Mouse (Mus musculus): ENCODE results near the gene Trmt1.

Trmt1 gene

GRCm38 (mm10) chr8:84735597-84735996 is 49.5 kb downstream of the Trmt1 start:
- DNase-seq = no peak

DNA sequence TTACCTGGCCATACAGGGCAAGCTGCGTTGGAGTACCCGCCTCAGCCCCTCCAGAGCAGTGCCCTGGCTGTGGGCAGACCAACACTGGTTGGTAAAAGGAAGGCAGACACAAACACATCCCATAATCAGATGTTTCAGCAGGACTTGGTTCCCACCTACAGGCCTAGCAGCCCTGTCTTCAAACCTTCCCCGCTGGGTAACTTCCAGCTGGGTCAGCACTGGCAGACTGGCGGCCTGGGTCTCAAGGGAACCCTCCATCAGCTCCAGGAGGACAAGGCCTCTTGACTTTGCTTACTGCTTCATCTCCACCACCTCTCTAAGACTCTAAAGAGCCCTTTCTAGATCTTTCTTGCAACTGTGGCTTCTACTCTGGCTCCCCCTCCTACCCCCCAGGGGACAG is 50.4 kb downstream of the Trmt1 start:
- no peak for DNase-seq

GRCm38 (mm10) chr8:84737608-84738007 is 51.5 kb downstream of the Trmt1 start:
- DNase-seq = peak; percentile 79

GRCm38 (mm10) chr8:84738266-84738665 is 52.2 kb downstream of the Trmt1 start:
- no peak for DNase-seq

DNA sequence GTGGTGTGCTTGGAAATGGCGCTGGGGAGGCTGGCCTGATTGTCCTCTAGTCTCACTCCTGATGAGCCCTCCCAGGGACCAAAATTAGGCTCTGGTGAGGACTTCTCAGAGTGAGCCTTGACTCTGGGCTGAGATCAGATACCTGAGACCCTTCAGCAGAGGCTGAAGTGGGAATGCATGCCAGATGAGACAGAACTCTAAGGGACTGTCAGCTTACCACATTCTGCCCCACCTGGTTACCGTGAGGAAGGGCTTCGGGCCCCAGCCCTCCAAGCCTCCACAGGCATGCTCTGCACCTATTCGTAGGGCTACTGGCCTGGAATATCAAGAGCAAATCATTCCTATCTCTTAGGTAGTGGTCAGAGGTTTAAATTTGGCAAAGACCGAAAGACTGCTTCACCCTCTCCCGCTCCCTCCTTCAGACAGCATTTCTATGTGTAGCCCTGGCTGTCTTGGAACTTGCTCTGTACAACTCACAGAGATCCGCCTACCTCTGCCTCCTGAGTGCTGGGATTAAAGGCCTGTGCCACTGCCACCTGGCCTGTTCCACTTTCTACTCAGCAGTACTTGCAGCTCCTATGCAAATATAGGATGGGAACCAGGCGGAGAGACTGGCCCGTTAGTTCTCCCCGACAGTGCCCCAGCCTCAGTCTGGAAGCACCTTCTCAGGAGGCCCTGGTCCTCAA is 52.8 kb downstream of the Trmt1 start:
- no peak for DNase-seq

DNA sequence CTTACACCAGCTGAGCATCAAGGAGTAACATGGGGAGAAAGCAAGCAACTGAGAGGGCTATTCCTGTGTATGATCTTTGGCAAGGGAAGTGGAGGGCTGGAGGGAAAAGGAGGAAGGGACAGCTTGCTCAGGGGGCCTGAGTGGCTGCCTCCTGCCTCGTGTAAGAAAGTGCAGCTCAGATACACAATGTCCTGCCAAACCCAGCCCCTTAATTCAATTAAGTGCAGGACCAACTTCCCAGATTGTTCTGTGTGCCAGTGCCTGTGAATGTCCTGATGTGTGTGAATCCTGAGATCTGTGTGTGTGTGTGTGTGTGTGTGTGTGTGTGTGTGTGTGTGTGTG is 53.3 kb downstream of the Trmt1 start:
- no peak for DNase-seq

DNA sequence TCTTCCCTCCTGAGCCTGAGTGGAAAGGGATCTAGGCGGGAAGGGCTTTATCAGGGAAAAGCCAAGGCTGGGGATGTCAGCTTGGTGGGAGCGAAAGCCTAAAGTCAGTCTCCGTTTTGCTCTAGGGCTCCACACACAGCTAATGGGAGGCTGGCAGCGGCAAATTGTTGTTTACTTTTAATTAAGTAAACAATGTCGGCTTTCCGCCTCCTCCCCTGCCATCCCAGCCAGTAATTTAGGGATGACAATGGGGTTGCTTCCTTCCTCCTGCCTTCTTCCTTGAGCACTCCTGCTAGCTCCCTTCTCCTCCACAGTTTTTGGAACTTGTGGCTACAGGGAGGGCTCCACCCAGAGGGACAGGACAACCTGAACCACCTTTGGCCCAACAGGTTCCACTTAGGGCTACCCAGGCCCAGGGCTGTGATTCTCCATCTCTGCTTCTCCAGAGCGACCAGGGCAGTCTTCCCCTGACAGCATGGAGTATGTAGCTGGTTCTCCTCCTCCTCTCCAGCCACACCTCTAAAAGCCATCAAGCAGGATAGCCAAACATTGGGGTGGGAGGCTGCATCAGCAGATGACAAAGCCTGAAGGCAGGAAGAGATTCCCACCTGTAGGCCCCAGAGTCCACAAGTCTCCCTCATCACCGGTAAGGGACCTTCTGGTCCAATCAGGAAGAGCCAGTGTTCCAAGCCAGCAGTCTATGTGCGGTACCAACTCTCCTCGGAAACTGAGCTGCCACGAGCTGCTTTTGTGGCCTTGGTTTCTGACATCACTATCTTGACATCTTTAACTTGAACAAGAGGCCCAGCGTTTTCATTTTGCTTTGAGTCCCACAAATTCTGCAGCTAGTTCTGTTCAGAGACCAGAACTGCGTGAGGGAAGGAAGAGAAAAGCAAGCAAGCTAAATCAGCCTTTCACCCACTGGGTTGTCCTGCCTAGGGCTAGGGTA is 55.1 kb downstream of the Trmt1 start:
- DNase-seq = no peak

GRCm38 (mm10) chr8:84742171-84743053 is 56.3 kb downstream of the Trmt1 start:
- no peak for DNase-seq

GRCm38 (mm10) chr8:84743054-84743415 is 56.9 kb downstream of the Trmt1 start:
- DNase-seq = no peak

DNA sequence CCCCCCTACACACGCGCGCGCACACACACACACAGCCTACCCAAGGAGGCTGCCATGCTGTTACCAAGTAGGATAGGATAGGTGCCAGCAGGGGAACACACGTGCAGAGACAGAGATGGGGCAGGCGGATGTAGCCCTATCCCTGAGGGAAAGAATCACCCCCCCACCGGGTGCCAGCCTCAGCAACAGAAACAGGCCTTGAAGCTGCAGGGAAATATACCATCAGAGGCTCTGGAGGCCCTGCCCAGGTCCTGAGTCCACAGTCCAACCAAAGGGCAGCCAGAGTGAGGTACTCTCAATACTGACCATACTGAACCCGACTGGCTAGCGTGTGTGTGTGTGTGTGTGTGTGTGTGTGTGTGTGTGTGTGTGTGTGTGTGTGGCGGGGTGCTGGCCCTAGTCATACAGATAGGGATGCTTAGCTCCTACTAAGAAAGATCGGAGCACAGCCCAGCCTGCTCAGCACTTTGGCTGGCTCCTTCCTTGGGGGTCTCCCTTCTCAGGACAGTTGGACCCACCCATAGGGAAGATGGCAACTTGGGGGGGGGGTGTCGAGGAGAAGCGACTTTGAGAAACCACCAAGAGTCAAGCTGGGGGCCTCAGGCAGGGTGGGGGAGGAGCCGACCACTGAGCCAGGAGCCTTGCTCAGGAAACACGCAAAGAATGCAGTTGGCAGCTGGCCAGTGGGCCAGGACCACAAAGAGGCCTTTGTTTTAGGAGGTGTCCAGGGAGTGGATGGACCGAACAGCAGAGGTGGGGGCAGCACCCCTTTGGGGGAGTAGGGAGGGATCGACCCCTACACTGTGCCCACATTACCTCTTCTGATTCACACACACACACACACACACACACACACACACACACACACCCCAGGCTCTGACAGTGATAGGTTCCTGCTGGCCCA is 57.7 kb downstream of the Trmt1 start:
- peak; percentile 73 for DNase-seq

DNA sequence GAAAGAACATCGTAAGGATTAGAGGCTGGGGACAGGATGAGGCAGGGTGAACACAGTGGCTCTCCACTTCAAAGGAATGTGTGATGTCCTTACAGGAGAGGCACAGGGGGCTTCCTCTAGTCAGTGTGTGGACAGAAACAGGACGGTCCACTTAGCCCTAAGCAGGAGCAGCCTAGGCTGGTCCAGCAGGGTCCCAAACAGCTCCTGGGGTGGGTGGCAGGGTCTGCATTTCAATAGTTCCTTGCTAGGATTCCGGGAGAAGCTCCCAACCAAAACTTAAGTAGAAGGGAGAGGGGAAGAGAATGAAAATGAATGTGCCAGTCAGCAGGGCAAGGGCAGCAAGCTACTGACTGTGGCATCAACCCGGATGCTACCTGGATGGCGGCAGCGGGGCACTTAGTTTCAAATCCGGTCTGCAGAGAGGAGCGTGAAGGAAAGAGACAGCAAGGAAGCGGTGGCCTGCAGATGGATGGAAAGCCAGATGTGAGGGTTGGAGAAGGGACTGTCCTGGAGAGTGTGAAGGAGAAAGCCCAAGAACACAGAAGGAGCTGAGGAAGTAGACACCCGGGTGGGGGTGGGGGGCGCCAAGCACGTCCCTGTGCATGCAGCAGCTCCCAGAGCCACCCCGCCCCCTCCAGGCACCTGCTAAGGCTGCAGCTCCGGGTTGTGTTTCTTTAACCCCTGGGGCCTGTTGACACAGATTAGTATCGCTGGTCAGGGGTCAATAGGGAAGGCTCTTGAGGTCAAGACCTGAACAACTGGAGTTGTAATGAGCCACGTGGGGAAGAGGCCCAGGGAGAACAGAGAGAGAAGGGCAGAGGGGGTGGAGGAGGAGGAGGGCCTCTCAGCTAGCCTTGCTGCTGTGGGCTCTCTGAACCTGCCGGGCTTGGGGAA is 59.2 kb downstream of the Trmt1 start:
- no peak for DNase-seq

Data from right cerebral cortex, postnatal 4 days (tissue).